Mouse (Mus musculus) brain, embryonic 14.5 days (tissue): ENCODE results near the gene Sorl1. TPM values are rescaled to one million over a fixed set of nuclear protein-coding genes. Genes with fewer than 3 reads are reported as not detected.

Source experiments
- DNase-seq: peaks from one replicate; pipeline ENCODE4 v3.0.0-alpha.2; 2011; ENCODE audit warnings: low read depth
- CTCF ChIP-seq: fragments of 200-500 bp; IDR thresholded peaks from 2 replicates; pipeline ENCODE4 v1.5.1; 2012; ENCODE audit warnings: inconsistent platforms, mild to moderate bottlenecking, moderate library complexity, borderline replicate concordance; ENCODE audit not compliant: insufficient read depth, insufficient read length; ENCODE audit errors: extremely low read depth
- POLR2A ChIP-seq: fragments of 200-500 bp; IDR thresholded peaks from 2 replicates; pipeline ENCODE4 v1.6.1; 2012; ENCODE audit warnings: mild to moderate bottlenecking, inconsistent platforms, borderline replicate concordance; ENCODE audit not compliant: poor library complexity, insufficient read depth, insufficient read length, severe bottlenecking; ENCODE audit errors: extremely low read depth
- polyA plus RNA-seq: library from polyadenylated mRNA; depleted of rRNA; stranded (reverse); fragments of >200 nt; gene quantifications from 2 replicates; pipeline ENCODE4 v1.2.3, GENCODE M21; 2012

Gene Sorl1
- polyA plus RNA-seq, 1 experiment, result 16.3 TPM

GRCm38 (mm10) chr9:42116418-42117056 lies 7.6 kb downstream of the Sorl1 start:
- no peak for TF ChIP-seq CTCF
- no peak for TF ChIP-seq POLR2A
- no peak for DNase-seq

GRCm38 (mm10) chr9:42115078-42115477 lies 9.0 kb downstream of the Sorl1 start:
- TF ChIP-seq POLR2A, result no peak
- no peak for TF ChIP-seq CTCF
- DNase-seq, result no peak

GRCm38 (mm10) chr9:42113316-42113715 lies 10.8 kb downstream of the Sorl1 start:
- no peak for DNase-seq
- TF ChIP-seq POLR2A (no peak), CTCF (no peak)

GRCm38 (mm10) chr9:42112691-42113090 lies 11.4 kb downstream of the Sorl1 start:
- no peak for DNase-seq
- TF ChIP-seq POLR2A, result no peak
- no peak for TF ChIP-seq CTCF

GRCm38 (mm10) chr9:42111256-42111655 lies 12.8 kb downstream of the Sorl1 start:
- TF ChIP-seq CTCF (no peak), POLR2A (no peak)
- no peak for DNase-seq

- no peak for TF ChIP-seq POLR2A
- no peak for DNase-seq
These were observed 14.2 kb downstream of the Sorl1 start for GRCm38 (mm10) chr9:42109837-42110451.

GRCm38 (mm10) chr9:42109131-42109530 lies 15.0 kb downstream of the Sorl1 start:
- no peak for DNase-seq
- no peak for TF ChIP-seq CTCF
- TF ChIP-seq POLR2A, result no peak

- no peak for TF ChIP-seq CTCF
- no peak for TF ChIP-seq POLR2A
- DNase-seq, result no peak
These were observed 15.6 kb downstream of the Sorl1 start for GRCm38 (mm10) chr9:42108369-42108951.

GRCm38 (mm10) chr9:42107062-42107461 lies 17.0 kb downstream of the Sorl1 start:
- DNase-seq, result no peak
- TF ChIP-seq POLR2A, result no peak
- no peak for TF ChIP-seq CTCF

GRCm38 (mm10) chr9:42106305-42106704 lies 17.8 kb downstream of the Sorl1 start:
- TF ChIP-seq CTCF, result no peak
- no peak for TF ChIP-seq POLR2A
- DNase-seq, result no peak

- TF ChIP-seq POLR2A (no peak), CTCF (no peak)
- no peak for DNase-seq
These were observed 20.6 kb downstream of the Sorl1 start for GRCm38 (mm10) chr9:42103546-42103945.

- no peak for TF ChIP-seq CTCF
- no peak for TF ChIP-seq POLR2A
- no peak for DNase-seq
These were observed 22.1 kb downstream of the Sorl1 start for GRCm38 (mm10) chr9:42102013-42102412.

GRCm38 (mm10) chr9:42101266-42101665 lies 22.8 kb downstream of the Sorl1 start:
- DNase-seq, result no peak
- no peak for TF ChIP-seq POLR2A
- TF ChIP-seq CTCF, result no peak

GRCm38 (mm10) chr9:42100618-42101210 lies 23.4 kb downstream of the Sorl1 start:
- no peak for TF ChIP-seq POLR2A
- no peak for TF ChIP-seq CTCF
- peak; percentile 86 for DNase-seq

- no peak for DNase-seq
- no peak for TF ChIP-seq POLR2A
- TF ChIP-seq CTCF, result no peak
These were observed 25.5 kb downstream of the Sorl1 start for GRCm38 (mm10) chr9:42098474-42099121.
